Mouse (Mus musculus) kidney, postnatal 4 days (tissue): Measurements from ENCODE around the gene Syt9.
A peak's percentile ranks its signal among the peaks of the same experiment; 100 is the strongest.

Source experiments
- DNase-seq, 2 experiments: peaks; one replicate each; pipeline ENCODE4 v3.0.0; 2021; ENCODE audit warnings: mixed read lengths in 2 of 2

Syt9 gene

GRCm38 (mm10) chr7:107370232-107371125, at the start of gene Syt9:
Gene Syt9, plus strand, starts transcription at chr7:107370728.
- DNase-seq: peak; percentile 57 to 73

GRCm38 (mm10) chr7:107339013-107339412, 31.5 kb upstream of the Syt9 start:
- DNase-seq: no peak

- no peak for DNase-seq
These were observed 30.9 kb upstream of the Syt9 start for GRCm38 (mm10) chr7:107339560-107340057.

- no peak for DNase-seq
These were observed 30.3 kb upstream of the Syt9 start for GRCm38 (mm10) chr7:107340221-107340620.

GRCm38 (mm10) chr7:107341519-107342190, 28.9 kb upstream of the Syt9 start:
- DNase-seq: no peak

GRCm38 (mm10) chr7:107349201-107349600, 21.3 kb upstream of the Syt9 start:
- DNase-seq: no peak

- DNase-seq: no peak
These were observed 8.4 kb upstream of the Syt9 start for GRCm38 (mm10) chr7:107362153-107362552.

- no peak for DNase-seq
These were observed 7.9 kb upstream of the Syt9 start for GRCm38 (mm10) chr7:107362634-107363033.

GRCm38 (mm10) chr7:107371126-107371920, 795 bp downstream of the Syt9 start:
- peak; percentile 23 to 54 for DNase-seq

GRCm38 (mm10) chr7:107380562-107380961, 10.0 kb downstream of the Syt9 start:
- DNase-seq: no peak

GRCm38 (mm10) chr7:107389604-107390003, 19.1 kb downstream of the Syt9 start:
- DNase-seq: no peak

GRCm38 (mm10) chr7:107392749-107393148, 22.2 kb downstream of the Syt9 start:
- peak; percentile 80 to 81 for DNase-seq

GRCm38 (mm10) chr7:107400061-107400799, 29.7 kb downstream of the Syt9 start:
- no peak for DNase-seq

GRCm38 (mm10) chr7:107403261-107403660, 32.7 kb downstream of the Syt9 start:
- DNase-seq: no peak

GRCm38 (mm10) chr7:107414928-107415327, 44.4 kb downstream of the Syt9 start:
- no peak for DNase-seq

- DNase-seq: peak; percentile 3 to 11
These were observed 46.7 kb downstream of the Syt9 start for GRCm38 (mm10) chr7:107417043-107417850.

- no peak for DNase-seq
These were observed 66.9 kb downstream of the Syt9 start for GRCm38 (mm10) chr7:107437381-107437780.

- DNase-seq: no peak
These were observed 74.1 kb downstream of the Syt9 start for GRCm38 (mm10) chr7:107444579-107444978.

GRCm38 (mm10) chr7:107454660-107455059, 84.1 kb downstream of the Syt9 start:
- no peak for DNase-seq

- peak; percentile 47 to 54 for DNase-seq
These were observed 84.6 kb downstream of the Syt9 start for GRCm38 (mm10) chr7:107455118-107455521.

GRCm38 (mm10) chr7:107461167-107461566, 90.6 kb downstream of the Syt9 start:
- DNase-seq: no peak
